Comparison of ENCODE assay signal across 8 mouse cellular contexts in genomic region chr8:121898401-121898931, GRCm38 (mm10). TPM values are rescaled to one million over a fixed set of nuclear protein-coding genes. Genes with fewer than 3 reads are reported as not detected.
A peak's percentile ranks its signal among the peaks of the same experiment; 100 is the strongest.
DNase-seq lines count a peak whose midpoint lies in the region; ATAC-seq lines count a peak whose summit lies in the region.

No protein-coding gene starts in this region.

- peak overlapping the region; percentile 39 for H3K4me2 ChIP-seq in forebrain, embryonic 14.5 days (ENCODE audit: low read length)
- peak overlapping the region; percentile 68 for H3K4me2 ChIP-seq in liver, embryonic 16.5 days (ENCODE audit: low read depth, low read length)
- H3K4me2 ChIP-seq in neural tube, embryonic 13.5 days, result peak overlapping the region; percentile 33

- H3K27ac ChIP-seq in forebrain, embryonic 14.5 days (ENCODE audit: low read depth, low read length), result peak overlapping the region; percentile 95
- peak overlapping the region; percentile 98 for H3K27ac ChIP-seq in liver, embryonic 16.5 days (ENCODE audit: low read length)
- H3K27ac ChIP-seq in neural tube, embryonic 13.5 days (replicated peaks), result peak overlapping the region; percentile 73

- peak; percentile 92 for DNase-seq in ES-CJ7 (ENCODE audit: low read depth, low spot score)
- peak; percentile 93 for DNase-seq in forebrain, embryonic 14.5 days (ENCODE audit: low spot score)
- DNase-seq in heart, postnatal 10 days, result peak; percentile 78 to 80
- DNase-seq in large intestine, adult 2 months (ENCODE audit: low read depth, low spot score), result peak; percentile 79
- peak; percentile 45 for DNase-seq in thymus, postnatal 14 days

- 0 out of 2 replicates have a peak, but pooled peaks cover 7% of the 10 kb centered on the region for H3K36me3 ChIP-seq in forebrain, embryonic 14.5 days (ENCODE audit: control insufficient read depth, insufficient read depth, low read length)
- H3K36me3 ChIP-seq in liver, embryonic 16.5 days (ENCODE audit: control insufficient read depth, insufficient read depth), result peaks cover 34% of the 10 kb centered on the region
- no peaks in the 10 kb centered on the region for H3K36me3 ChIP-seq in neural tube, embryonic 13.5 days

- H3K4me1 ChIP-seq in forebrain, embryonic 14.5 days (ENCODE audit: control insufficient read depth, insufficient read depth, low read length), result peaks cover 27% of the 10 kb centered on the region
- peaks cover 78% of the 10 kb centered on the region for H3K4me1 ChIP-seq in liver, embryonic 16.5 days (ENCODE audit: control insufficient read depth, low read depth, low read length)
- peaks cover 51% of the 10 kb centered on the region for H3K4me1 ChIP-seq in neural tube, embryonic 13.5 days (replicated peaks)

- H3K9me3 ChIP-seq in forebrain, embryonic 14.5 days (replicated peaks; ENCODE audit: control insufficient read depth, low read length), result no peaks in the 10 kb centered on the region
- H3K9me3 ChIP-seq in liver, embryonic 16.5 days (replicated peaks; ENCODE audit: control insufficient read depth, low read length), result no peaks in the 10 kb centered on the region
- no peaks in the 10 kb centered on the region for H3K9me3 ChIP-seq in neural tube, embryonic 13.5 days

- 5% methylated on average over 4 of the region's 4 CpGs for WGBS in forebrain, embryonic 14.5 days
- WGBS in large intestine, adult 2 months, result 3% methylated on average over 4 of the region's 4 CpGs
- 3% methylated on average over 4 of the region's 4 CpGs for WGBS in liver, embryonic 16.5 days (ENCODE audit: insufficient replicate concordance)
- 1% methylated on average over 4 of the region's 4 CpGs for WGBS in neural tube, embryonic 13.5 days

- H3K4me3 ChIP-seq in forebrain, embryonic 14.5 days (ENCODE audit: low read depth, low read length), result 0 out of 2 replicates have a peak overlapping the region, but pooled peaks have one; percentile 1
- peak overlapping the region; percentile 52 for H3K4me3 ChIP-seq in liver, embryonic 16.5 days (ENCODE audit: low read depth, low read length)
- H3K4me3 ChIP-seq in neural tube, embryonic 13.5 days, result no peak overlapping the region

- intact Hi-C loops in heart, postnatal 10 days (cut with DNase I), result no loop called here

- ATAC-seq in cerebellum, adult (ENCODE audit: insufficient number of reproducible peaks, low FRiP score, low TSS enrichment), result peak; percentile 63
- ATAC-seq in forebrain, embryonic 14.5 days, result peak; percentile 96
- peak; percentile 88 for ATAC-seq in liver, embryonic 16.5 days (ENCODE audit: low read depth)
- ATAC-seq in neural tube, embryonic 13.5 days (ENCODE audit: low read depth), result peak; percentile 82

- no peaks in the 10 kb centered on the region for H3K27me3 ChIP-seq in forebrain, embryonic 14.5 days (replicated peaks; ENCODE audit: control insufficient read depth, insufficient read depth, low read length)
- H3K27me3 ChIP-seq in liver, embryonic 16.5 days (ENCODE audit: control insufficient read depth, insufficient read depth, low read depth, low read length), result no peaks in the 10 kb centered on the region
- H3K27me3 ChIP-seq in neural tube, embryonic 13.5 days, result no peaks in the 10 kb centered on the region

- H3K9ac ChIP-seq in forebrain, embryonic 14.5 days (ENCODE audit: low read length), result peak overlapping the region; percentile 49
- peak overlapping the region; percentile 75 for H3K9ac ChIP-seq in liver, embryonic 16.5 days (ENCODE audit: low read depth, low read length)
- peak overlapping the region; percentile 54 for H3K9ac ChIP-seq in neural tube, embryonic 13.5 days

RNA-seq across cellular contexts. Expression of gene Slc7a5, which starts 9.0 kb away (rescaled TPM):
- 37.9 and 39.7 TPM in 2 replicates for polyA plus RNA-seq in forebrain, embryonic 14.5 days (2014; fragmentation: Nextera tagmentation; extraction: Ambion mirVana)
- 10 to 100 TPM in 1 of 2 experiments, 1 to 10 TPM in 1; 8.6 to 11.3 TPM for total RNA-seq in heart, postnatal 10 days (2021)
- 16.8 and 19.3 TPM in 2 replicates for polyA plus RNA-seq in large intestine, adult 2 months (2012; rRNA removed)
- polyA plus RNA-seq in liver, embryonic 16.5 days (2015; fragmentation: Nextera tagmentation; extraction: Ambion mirVana), result 32.9 and 36.9 TPM in 2 replicates
- 38.7 and 38.9 TPM in 2 replicates for polyA plus RNA-seq in neural tube, embryonic 13.5 days (2015; fragmentation: Nextera tagmentation; extraction: Ambion mirVana)

RNA-seq across cellular contexts. Expression of gene Car5a, which starts 46.2 kb away (rescaled TPM):
- 0.28 and 0.46 TPM in 2 replicates for polyA plus RNA-seq in forebrain, embryonic 14.5 days (2014; fragmentation: Nextera tagmentation; extraction: Ambion mirVana)
- total RNA-seq in heart, postnatal 10 days (2021), result not detected
- polyA plus RNA-seq in large intestine, adult 2 months (2012; rRNA removed), result 0.10 and 0.18 TPM in 2 replicates
- 5.6 and 8.4 TPM in 2 replicates for polyA plus RNA-seq in liver, embryonic 16.5 days (2015; fragmentation: Nextera tagmentation; extraction: Ambion mirVana)
- polyA plus RNA-seq in neural tube, embryonic 13.5 days (2015; fragmentation: Nextera tagmentation; extraction: Ambion mirVana), result 0.23 and 0.31 TPM in 2 replicates

RNA-seq across cellular contexts. Expression of gene Banp, which starts 51.1 kb away (rescaled TPM):
- 47.2 and 57.7 TPM in 2 replicates for polyA plus RNA-seq in forebrain, embryonic 14.5 days (2014; fragmentation: Nextera tagmentation; extraction: Ambion mirVana)
- total RNA-seq in heart, postnatal 10 days (2021), result 10 to 100 TPM in 1 of 2 experiments, 1 to 10 TPM in 1; 9.8 to 11.9 TPM
- 28.3 and 35.3 TPM in 2 replicates for polyA plus RNA-seq in large intestine, adult 2 months (2012; rRNA removed)
- polyA plus RNA-seq in liver, embryonic 16.5 days (2015; fragmentation: Nextera tagmentation; extraction: Ambion mirVana), result 17.1 and 20.2 TPM in 2 replicates
- 59.9 and 60.1 TPM in 2 replicates for polyA plus RNA-seq in neural tube, embryonic 13.5 days (2015; fragmentation: Nextera tagmentation; extraction: Ambion mirVana)
